15 mouse cellular contexts compared by ENCODE assay signal in the genomic region with DNA sequence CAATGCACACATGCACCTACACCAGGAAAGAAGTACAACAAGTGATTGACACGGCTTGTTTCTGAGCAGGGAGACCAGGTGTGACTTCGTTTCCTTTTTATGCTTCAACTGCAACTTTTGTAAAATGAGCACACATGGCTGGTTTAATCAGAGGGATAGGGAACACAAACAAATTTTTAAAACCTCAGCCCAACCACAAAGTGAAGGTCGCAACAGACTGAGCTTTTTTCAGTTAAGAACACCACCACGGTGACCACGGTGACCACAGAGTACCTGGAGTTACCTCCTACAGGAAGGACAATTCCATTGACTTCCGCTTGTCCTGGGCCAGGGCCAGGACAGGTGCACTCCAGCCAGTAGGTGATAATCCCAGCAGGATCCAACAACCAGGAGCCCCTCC. TPM values are rescaled to one million over a fixed set of nuclear protein-coding genes. Genes with fewer than 3 reads are reported as not detected.
"Had no signal": no experiment of that assay in that cellular context is flagged by ENCODE, and none has a peak within 500 bp of the region (broad histone marks: within the 10 kb centered on the region; RNA-seq: fewer than 3 reads in every experiment).

No protein-coding gene starts in this region.

- DNase-seq: liver, embryonic 13.5 days; liver, postnatal 0 days; lung, adult 2 months; right cerebral cortex, postnatal 14 days had no signal

- ATAC-seq: liver, postnatal 0 days; midbrain, embryonic 13.5 days; midbrain, embryonic 15.5 days had no signal

RNA-seq across cellular contexts. Expression of a gene that starts 25.3 kb away (rescaled TPM):
- total RNA-seq: megakaryocyte progenitor cell, adult 5-6 weeks; midbrain, postnatal 0 days; monocyte, adult 5-6 weeks; neutrophil, adult 5-6 weeks had no signal
- polyA plus RNA-seq: macrophage; midbrain, embryonic 11.5 days; neural tube, embryonic 12.5 days; neural tube, embryonic 14.5 days; spleen, adult 2 months had no signal
